Mouse (Mus musculus) heart, adult 2 months (tissue): ENCODE measurements at regions not wholly inside any gene's neighbourhood (a gene's known extent, or its start where the extent isn't known, plus 50 kb on each side); places are given as distances from the start of the nearest gene placed in this dataset.

Experiments used
- CTCF ChIP-seq: fragments of 200-600 bp; IDR thresholded peaks from 2 replicates; pipeline ENCODE4 v1.8.1; 2022; ENCODE audit warnings: antibody characterized with exemption, mild to moderate bottlenecking, moderate library complexity
- EP300 ChIP-seq: fragments of 200-500 bp; IDR thresholded peaks from 2 replicates; pipeline ENCODE4 v1.6.1; 2011; ENCODE audit warnings: low read depth, low read length, control low read depth; ENCODE audit not compliant: insufficient read depth

DNA sequence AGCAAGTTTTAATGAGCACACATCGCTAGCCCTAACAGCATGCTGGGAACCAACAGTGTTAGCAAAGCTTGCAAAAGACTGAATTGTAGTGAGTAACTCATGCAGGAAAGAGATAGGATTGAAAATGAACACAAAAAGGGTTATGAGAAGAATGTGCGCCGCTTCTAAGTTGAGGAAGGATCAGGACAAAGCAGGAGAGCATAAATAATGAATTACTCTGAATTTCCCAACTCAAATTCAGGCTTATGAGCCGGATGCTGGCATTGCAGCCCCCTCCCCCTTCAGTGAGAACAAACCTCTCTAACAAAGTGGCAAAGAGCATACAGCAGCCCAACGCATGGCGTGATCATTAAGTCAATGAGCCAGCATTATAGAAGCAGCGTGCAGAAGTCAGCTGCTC is 243.6 kb upstream of the Clec14a start:
- TF ChIP-seq CTCF (no peak), EP300 (no peak)
